9 mouse cellular contexts compared by ENCODE assay signal in genomic region chr11:116431428-116432077, GRCm38 (mm10). TPM values are rescaled to one million over a fixed set of nuclear protein-coding genes. Genes with fewer than 3 reads are reported as not detected.
DNase-seq lines count a peak whose midpoint lies in the region; ATAC-seq and TF ChIP-seq lines count a peak whose summit lies in the region.
"Had no signal": no experiment of that assay in that cellular context is flagged by ENCODE, and none has a peak within 500 bp of the region (broad histone marks: within the 10 kb centered on the region; RNA-seq: fewer than 3 reads in every experiment).

No protein-coding gene starts in this region.

- no peak overlapping the region for H3K4me3 ChIP-seq in lung, embryonic 15.5 days
- H3K4me3 ChIP-seq in embryonic facial prominence, embryonic 15.5 days (replicated peaks): no peak overlapping the region
- H3K4me3 ChIP-seq in kidney, embryonic 16.5 days (ENCODE audit: low read length): no peak overlapping the region
- no peak overlapping the region for H3K4me3 ChIP-seq in thymus, adult 2 months (ENCODE audit: control insufficient read depth, insufficient read depth, low read length)

- DNase-seq in lung, postnatal 25 days (ENCODE audit: low spot score): no peak
- peak; percentile 13 for DNase-seq in naive thymus-derived CD4-positive, alpha-beta T cell, adult 2 months (ENCODE audit: low read depth)
- DNase-seq in c-Kit-positive CD71-positive TER-119-positive erythroid progenitor cells, embryonic 14.5 days (ENCODE audit: low spot score): no peak
- DNase-seq in thymus, adult 2 months: no peak
- DNase-seq: lung, postnatal 14 days had no signal

- 0 out of 2 replicates have a peak, but pooled peaks cover 3% of the 10 kb centered on the region for H3K27me3 ChIP-seq in lung, embryonic 15.5 days
- H3K27me3 ChIP-seq in embryonic facial prominence, embryonic 15.5 days: no peaks in the 10 kb centered on the region
- H3K27me3 ChIP-seq in kidney, embryonic 16.5 days (ENCODE audit: insufficient read depth, low read length): no peaks in the 10 kb centered on the region
- no peaks in the 10 kb centered on the region for H3K27me3 ChIP-seq in thymus, adult 2 months (ENCODE audit: control insufficient read depth, insufficient read depth, low read length)

- H3K4me1 ChIP-seq in lung, embryonic 15.5 days: peaks cover 43% of the 10 kb centered on the region
- peaks cover 36% of the 10 kb centered on the region for H3K4me1 ChIP-seq in embryonic facial prominence, embryonic 15.5 days
- peaks cover 43% of the 10 kb centered on the region for H3K4me1 ChIP-seq in kidney, embryonic 16.5 days (ENCODE audit: insufficient read depth, low read length)
- peaks cover 24% of the 10 kb centered on the region for H3K4me1 ChIP-seq in thymus, adult 2 months (replicated peaks; ENCODE audit: control insufficient read depth, insufficient read depth, low read length)

- peak overlapping the region; percentile 45 for H3K27ac ChIP-seq in lung, embryonic 15.5 days
- H3K27ac ChIP-seq in embryonic facial prominence, embryonic 15.5 days (replicated peaks): 0 out of 2 replicates have a peak overlapping the region, but pooled peaks have one; percentile 4
- H3K27ac ChIP-seq in kidney, embryonic 16.5 days (ENCODE audit: low read length): peak overlapping the region; percentile 76
- H3K27ac ChIP-seq in thymus, adult 2 months (ENCODE audit: control insufficient read depth, insufficient read depth, low read length): no peak overlapping the region

- no peak for ATAC-seq in lung, embryonic 15.5 days (ENCODE audit: borderline replicate concordance, extremely low read depth, low FRiP score, low TSS enrichment)
- no peak for ATAC-seq in embryonic facial prominence, embryonic 15.5 days (ENCODE audit: insufficient number of reproducible peaks, low FRiP score, low TSS enrichment, low read depth)
- no peak for ATAC-seq in kidney, embryonic 16.5 days (ENCODE audit: low FRiP score, low TSS enrichment)
- no peak for ATAC-seq in CD4-positive, CD25-positive, alpha-beta regulatory T cell, adult 4 months

- 36% methylated on average over 11 of the region's 11 CpGs for WGBS in lung, embryonic 15.5 days
- WGBS in embryonic facial prominence, embryonic 15.5 days: 35% methylated on average over 11 of the region's 11 CpGs
- 56% methylated on average over 11 of the region's 11 CpGs for WGBS in kidney, embryonic 16.5 days
- 91% methylated on average over 11 of the region's 11 CpGs for WGBS in thymus, adult 2 months

- peaks cover 2% of the 10 kb centered on the region; the same call in 1 of the 2 replicates for H3K36me3 ChIP-seq in lung, embryonic 15.5 days
- H3K36me3 ChIP-seq in embryonic facial prominence, embryonic 15.5 days: peaks cover 4% of the 10 kb centered on the region; the same call in 1 of the 2 replicates
- peaks cover 8% of the 10 kb centered on the region; the same call in 1 of the 2 replicates for H3K36me3 ChIP-seq in kidney, embryonic 16.5 days (ENCODE audit: insufficient read depth, low read length)
- 0 out of 2 replicates have a peak, but pooled peaks cover 3% of the 10 kb centered on the region for H3K36me3 ChIP-seq in thymus, adult 2 months (ENCODE audit: control insufficient read depth, insufficient read depth, low read length)

- H3K9ac ChIP-seq in lung, embryonic 15.5 days: no peak overlapping the region
- no peak overlapping the region for H3K9ac ChIP-seq in embryonic facial prominence, embryonic 15.5 days
- H3K9ac ChIP-seq in kidney, embryonic 16.5 days (replicated peaks; ENCODE audit: low read length): peak overlapping the region; percentile 28; the same call in 1 of the 2 replicates

- H3K4me2 ChIP-seq in lung, embryonic 15.5 days: peak overlapping the region; percentile 34
- H3K4me2 ChIP-seq in embryonic facial prominence, embryonic 15.5 days (replicated peaks): peak overlapping the region; percentile 12; the same call in 1 of the 2 replicates
- peak overlapping the region; percentile 7; the same call in 1 of the 2 replicates for H3K4me2 ChIP-seq in kidney, embryonic 16.5 days (replicated peaks; ENCODE audit: low read depth, low read length)

- H3K9me3 ChIP-seq in lung, embryonic 15.5 days: no peaks in the 10 kb centered on the region
- no peaks in the 10 kb centered on the region for H3K9me3 ChIP-seq in embryonic facial prominence, embryonic 15.5 days (replicated peaks)
- no peaks in the 10 kb centered on the region for H3K9me3 ChIP-seq in kidney, embryonic 16.5 days (ENCODE audit: low read length)

- TF ChIP-seq CTCF in thymus, adult 2 months (IDR thresholded peaks at IDR 0.05; ENCODE audit: borderline replicate concordance, control insufficient read depth, extremely low read depth, insufficient read depth, low read length, poor library complexity): no peak

- TF ChIP-seq POLR2A in thymus, adult 2 months (IDR thresholded peaks at IDR 0.05; ENCODE audit: control insufficient read depth, extremely low read depth, insufficient read depth, low read length, poor library complexity): no peak

RNA-seq across cellular contexts. Expression of gene Ubald2, which starts 2.3 kb away (rescaled TPM):
- polyA plus RNA-seq in lung, embryonic 15.5 days (2015; fragmentation: Nextera tagmentation; extraction: Ambion mirVana): 37.2 and 41.7 TPM in 2 replicates
- polyA plus RNA-seq in embryonic facial prominence, embryonic 15.5 days (2015; fragmentation: Nextera tagmentation; extraction: Ambion mirVana): 33.3 and 39.6 TPM in 2 replicates
- polyA plus RNA-seq in kidney, embryonic 16.5 days (2015; fragmentation: Nextera tagmentation; extraction: Ambion mirVana): 51.2 and 51.4 TPM in 2 replicates
- polyA plus RNA-seq in CD4-positive, CD25-positive, alpha-beta regulatory T cell, adult 4 months (2017; shearing (Covaris generic)): 10 to 100 TPM; 12.2 to 13.0 TPM
- polyA plus RNA-seq in thymus, adult 2 months (2012; rRNA removed): 558 and 566 TPM in 2 replicates

RNA-seq across cellular contexts. Expression of gene Rnf157, which starts 18.7 kb away (rescaled TPM):
- 11.1 and 11.4 TPM in 2 replicates for polyA plus RNA-seq in lung, embryonic 15.5 days (2015; fragmentation: Nextera tagmentation; extraction: Ambion mirVana)
- polyA plus RNA-seq in embryonic facial prominence, embryonic 15.5 days (2015; fragmentation: Nextera tagmentation; extraction: Ambion mirVana): 15.7 and 17.0 TPM in 2 replicates
- 6.1 and 6.8 TPM in 2 replicates for polyA plus RNA-seq in kidney, embryonic 16.5 days (2015; fragmentation: Nextera tagmentation; extraction: Ambion mirVana)
- 1 to 10 TPM; 8.4 to 8.8 TPM for polyA plus RNA-seq in CD4-positive, CD25-positive, alpha-beta regulatory T cell, adult 4 months (2017; shearing (Covaris generic))
- 98.7 and 119 TPM in 2 replicates for polyA plus RNA-seq in thymus, adult 2 months (2012; rRNA removed)

RNA-seq across cellular contexts. Expression of gene Qrich2, which starts 34.5 kb away (rescaled TPM):
- polyA plus RNA-seq in lung, embryonic 15.5 days (2015; fragmentation: Nextera tagmentation; extraction: Ambion mirVana): 0.08 TPM in 1 of 2 replicates, not detected in the other
- polyA plus RNA-seq in embryonic facial prominence, embryonic 15.5 days (2015; fragmentation: Nextera tagmentation; extraction: Ambion mirVana): 0.09 and 0.16 TPM in 2 replicates
- 0.15 and 0.32 TPM in 2 replicates for polyA plus RNA-seq in kidney, embryonic 16.5 days (2015; fragmentation: Nextera tagmentation; extraction: Ambion mirVana)
- polyA plus RNA-seq in CD4-positive, CD25-positive, alpha-beta regulatory T cell, adult 4 months (2017; shearing (Covaris generic)): not detected
- 0.19 and 0.24 TPM in 2 replicates for polyA plus RNA-seq in thymus, adult 2 months (2012; rRNA removed)

Comparison
In these comparisons a context has a peak if more than half of its experiments do, and no peak if none do; other contexts are left out.
1. RNA of gene Ubald2, which starts 2.3 kb away (polyA plus RNA-seq): 558 to 566 TPM in thymus, adult 2 months; 51.2 to 51.4 TPM in kidney, embryonic 16.5 days, 37.2 to 41.7 TPM in lung, embryonic 15.5 days, 33.3 to 39.6 TPM in embryonic facial prominence, embryonic 15.5 days and 12.2 to 13.0 TPM in CD4-positive, CD25-positive, alpha-beta regulatory T cell, adult 4 months; every median in the first group is over 10 times any median in the second.
2. Peak in every context shown above with its lines, with median percentiles within 50 percentile points of each other: H3K4me2 ChIP-seq.